Mouse (Mus musculus) testis, postnatal 10 days (tissue): ENCODE results near the gene Rab10.
"Not testable (repeated sequence)": the region's sequence is repeated elsewhere in the genome, so short reads cannot be mapped to it uniquely, and the experiment has no call there.

Experiments
- DNase-seq: peaks from one replicate; pipeline ENCODE4 v3.0.0; 2021; ENCODE audit warnings: low spot score

Rab10 gene

DNA sequence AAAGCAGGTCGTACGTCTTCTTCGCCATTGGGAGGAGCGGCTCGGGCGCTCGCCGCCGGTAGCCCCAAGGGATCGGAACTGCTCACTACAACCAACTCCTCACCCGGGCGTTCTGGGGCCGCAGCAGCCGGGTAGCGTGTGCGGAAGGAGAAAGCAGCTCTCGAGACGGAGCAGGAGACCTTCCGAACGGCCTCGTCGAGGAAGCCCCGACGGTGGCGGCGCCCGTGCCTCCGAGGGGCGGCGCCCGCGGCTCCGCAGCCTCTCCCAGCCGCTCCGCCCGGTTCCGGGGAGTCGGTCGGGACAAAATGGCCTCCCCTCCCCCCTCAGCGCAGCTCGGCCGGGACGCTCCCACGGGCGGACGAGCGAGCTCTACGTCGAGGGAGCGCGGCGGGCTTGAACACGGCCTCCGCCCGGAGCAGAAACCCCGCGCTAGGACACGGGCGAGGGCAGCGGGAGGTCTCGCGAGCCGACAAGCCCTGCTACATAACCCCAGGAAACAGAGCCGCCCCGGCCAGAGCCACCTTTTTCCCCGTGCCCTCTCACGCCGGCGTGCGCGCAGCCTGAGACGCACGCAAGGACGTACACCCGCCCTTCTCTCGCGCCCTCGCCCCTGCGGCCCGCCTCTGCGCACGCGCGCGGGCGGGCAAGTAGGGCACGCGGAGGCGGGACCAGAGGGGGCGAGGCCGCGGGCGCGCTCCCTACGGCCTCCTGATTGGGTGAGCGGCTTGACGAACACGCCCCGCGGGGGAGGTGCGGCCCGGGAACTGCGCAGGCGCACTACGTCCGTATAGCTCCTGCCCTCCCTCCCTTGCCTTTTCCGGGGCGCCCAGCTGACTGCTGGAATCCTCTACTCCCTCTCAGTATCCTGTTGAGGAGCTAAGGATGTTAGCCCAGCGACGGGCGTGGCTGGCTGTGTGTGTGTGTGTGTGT lies at the start of gene Rab10:
Rab10 (minus strand) TSS at position 579 of the 930 bp plus-strand sequence.
- DNase-seq = peak; percentile 99

DNA sequence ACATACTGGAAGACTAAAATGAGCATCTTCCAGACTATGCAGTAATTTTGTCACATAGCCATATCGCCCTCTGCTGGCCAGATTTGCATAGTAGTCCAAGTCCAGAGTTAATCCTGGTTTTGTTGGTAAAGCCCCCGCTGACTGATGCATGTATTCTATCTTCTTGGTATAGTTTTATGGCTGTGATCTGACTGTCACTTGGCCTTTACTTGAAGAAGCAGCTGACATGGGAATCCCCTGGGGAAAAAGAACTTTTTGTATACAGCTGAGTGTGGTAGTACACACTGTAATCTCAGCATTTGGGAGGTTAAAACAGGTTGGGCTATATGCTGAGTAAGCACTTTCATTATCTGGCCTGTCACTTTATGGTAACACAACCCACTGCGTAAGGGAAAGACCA lies 49.5 kb upstream of the Rab10 start:
- peak; percentile 92 for DNase-seq

DNA sequence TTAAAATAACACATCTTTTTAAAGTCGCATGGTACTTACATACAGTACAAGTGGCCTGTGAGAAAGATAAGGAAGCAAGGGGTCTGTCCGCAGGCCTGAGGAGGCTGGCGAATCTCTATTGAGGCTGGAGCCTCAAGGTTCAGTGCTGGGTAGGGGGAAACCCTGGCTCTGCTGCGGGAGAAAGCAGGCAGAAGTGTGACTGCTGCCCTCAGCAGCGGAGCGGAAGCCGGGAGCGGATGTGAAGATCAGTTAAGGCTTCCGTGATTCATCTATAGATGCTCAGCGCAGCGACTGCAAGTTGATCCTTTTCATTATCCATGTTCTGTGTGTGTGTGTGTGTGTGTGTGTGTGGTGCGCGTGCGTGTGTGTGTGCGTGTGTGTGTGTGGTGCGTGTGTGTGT lies 47.1 kb upstream of the Rab10 start:
- DNase-seq = no peak

DNA sequence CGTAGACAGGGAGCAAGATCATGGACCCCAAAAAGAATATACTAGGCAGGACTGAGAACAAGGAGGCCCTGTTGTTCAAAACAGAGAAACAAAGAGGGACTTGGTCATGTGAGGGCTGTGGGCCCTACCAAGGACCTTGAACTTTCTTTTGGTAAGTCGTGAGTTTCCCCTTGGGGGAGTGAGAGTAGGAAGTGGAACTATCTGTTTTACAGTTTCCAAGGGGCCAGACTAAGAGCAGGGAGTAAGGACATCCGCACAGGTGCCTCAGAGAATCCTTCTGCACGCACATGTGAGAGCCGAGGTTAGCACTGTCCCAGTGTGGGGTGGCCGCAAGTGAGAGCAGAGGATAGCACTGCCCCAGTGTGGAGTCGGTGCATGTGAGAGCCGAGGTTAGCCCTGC lies 45.3 kb upstream of the Rab10 start:
- DNase-seq = no peak

DNA sequence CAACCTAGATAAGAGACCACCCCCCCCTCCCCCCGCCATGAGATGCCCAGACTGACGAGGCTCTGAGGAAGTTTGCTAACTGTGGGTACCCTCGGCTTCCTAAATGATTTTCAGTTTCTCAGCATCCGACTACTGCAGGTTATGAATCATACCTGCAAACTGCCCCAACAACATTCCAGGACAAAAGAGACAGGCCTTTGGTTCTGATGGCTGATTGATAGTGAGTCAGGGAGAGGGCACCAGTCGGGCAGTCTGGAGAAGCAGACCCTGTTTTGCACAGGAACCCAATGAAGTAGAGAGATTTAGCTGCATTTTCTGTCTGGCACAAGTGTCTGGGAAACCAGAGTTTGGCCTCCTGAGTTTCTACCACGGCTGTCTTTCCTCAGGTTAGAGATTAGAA lies 42.4 kb upstream of the Rab10 start:
- DNase-seq = no peak

DNA sequence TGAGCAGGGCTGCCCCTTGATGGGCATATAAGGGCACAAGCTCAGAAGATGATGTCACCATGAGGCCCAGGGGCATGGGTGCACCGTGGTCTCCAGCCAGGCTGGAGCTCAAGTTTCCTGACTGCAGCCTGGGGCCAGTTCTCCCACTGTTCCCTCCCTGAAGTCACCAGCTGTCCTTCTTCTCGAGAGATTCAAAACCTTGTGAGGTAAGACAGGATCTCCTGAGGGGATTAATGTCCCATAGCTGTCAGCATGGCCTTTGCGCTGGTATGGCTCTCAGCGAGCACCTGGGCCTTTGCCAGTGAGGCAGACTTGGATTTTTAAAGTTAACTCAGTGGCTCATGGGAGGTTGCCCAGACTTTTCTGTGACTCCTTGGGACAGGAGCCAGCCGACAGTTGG lies 40.4 kb upstream of the Rab10 start:
- DNase-seq = no peak

DNA sequence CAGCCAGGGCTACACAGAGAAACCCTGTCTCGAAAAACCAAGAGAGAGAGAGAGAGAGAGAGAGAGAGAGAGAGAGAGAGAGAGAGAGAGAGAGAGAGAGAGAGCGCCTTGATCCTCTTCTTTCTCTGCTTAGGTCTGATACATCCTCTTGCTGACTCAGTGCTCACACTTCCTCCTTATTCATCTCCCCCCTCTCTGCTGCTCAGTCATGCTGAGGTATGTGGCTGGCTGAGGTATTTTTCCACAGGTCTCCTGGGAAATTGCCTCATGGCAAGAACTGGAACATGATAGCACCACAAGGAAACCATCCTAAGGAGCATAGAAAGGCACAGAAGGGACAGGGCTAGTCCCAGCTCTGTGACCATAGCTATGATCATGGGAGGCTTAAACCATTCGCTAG lies 39.6 kb upstream of the Rab10 start:
- DNase-seq = no peak

DNA sequence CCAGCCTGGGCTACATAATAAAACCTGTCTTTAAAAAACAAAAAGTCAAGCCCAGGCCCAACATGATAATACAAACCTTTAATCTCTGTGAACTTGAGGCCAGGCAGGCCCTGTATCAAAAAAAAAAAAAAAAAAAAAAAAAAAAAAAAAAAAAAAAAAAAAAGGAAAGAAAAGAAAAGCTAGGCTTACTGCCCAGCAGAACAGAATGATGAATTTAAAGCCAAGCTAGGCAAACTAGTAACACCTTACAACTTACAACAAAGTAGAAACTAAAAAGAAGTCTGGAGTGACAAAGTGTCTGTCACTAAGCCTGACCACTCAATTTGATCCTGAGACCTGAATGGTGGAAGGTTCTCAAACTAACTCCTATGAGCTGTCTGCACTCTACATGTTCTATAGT lies 37.9 kb upstream of the Rab10 start:
- no peak for DNase-seq

DNA sequence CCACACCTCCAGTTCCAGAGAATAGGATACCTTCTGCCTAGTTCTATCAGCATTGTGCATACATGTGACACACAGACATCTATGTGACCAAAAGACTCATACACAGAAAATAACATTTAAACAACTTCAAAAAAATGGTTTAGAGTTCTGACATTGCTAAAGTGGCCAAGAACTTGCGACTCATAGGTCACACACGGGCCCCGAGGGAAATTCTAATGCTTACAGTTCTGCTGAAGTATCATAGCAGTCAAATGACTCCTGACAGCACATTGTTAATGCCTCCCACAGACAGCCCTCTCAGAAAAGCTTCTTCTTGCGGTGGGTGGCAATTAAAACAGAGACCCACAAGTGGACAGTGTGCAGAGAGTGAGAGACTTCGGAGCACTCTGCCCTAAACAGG lies 35.3 kb upstream of the Rab10 start:
- DNase-seq = no peak

DNA sequence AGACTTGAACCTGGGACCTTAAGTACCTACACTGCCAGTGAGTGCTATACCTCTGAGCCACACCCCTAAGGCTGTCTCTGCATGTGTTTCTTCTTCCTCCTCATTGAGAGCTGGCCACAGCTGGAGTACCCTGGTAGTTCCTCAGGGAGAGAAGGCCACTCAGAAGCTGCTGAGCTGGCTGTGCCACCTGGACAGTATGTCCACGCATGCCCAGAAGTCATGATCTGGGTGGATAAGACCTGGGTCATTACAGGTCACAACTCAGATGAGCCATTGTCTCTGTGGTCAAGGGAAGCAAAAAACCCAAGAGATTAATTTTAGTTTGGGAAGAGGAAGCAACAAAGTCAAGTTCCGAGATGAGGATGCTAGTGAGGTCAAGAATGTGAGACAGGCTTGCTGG lies 34.4 kb upstream of the Rab10 start:
- no peak for DNase-seq

DNA sequence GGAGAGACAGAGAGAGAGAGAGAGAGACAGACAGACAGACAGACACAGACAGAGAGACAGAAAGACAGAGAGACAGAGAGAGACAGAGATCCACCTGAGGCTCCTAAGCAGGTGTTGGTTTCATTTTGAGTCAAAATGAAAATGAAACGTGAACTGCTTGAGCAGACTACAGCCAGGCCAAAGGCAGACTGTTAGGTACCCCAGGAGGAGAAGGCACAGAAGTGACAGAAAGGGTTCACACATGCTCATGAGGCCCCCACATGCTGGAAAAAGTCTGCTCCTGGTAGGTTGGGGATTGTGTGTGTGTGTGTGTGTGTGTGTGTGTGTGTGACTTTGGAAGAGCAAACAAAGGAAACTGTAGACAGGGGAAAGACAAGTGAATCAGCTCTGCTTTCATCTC lies 29.2 kb upstream of the Rab10 start:
- DNase-seq = no peak

DNA sequence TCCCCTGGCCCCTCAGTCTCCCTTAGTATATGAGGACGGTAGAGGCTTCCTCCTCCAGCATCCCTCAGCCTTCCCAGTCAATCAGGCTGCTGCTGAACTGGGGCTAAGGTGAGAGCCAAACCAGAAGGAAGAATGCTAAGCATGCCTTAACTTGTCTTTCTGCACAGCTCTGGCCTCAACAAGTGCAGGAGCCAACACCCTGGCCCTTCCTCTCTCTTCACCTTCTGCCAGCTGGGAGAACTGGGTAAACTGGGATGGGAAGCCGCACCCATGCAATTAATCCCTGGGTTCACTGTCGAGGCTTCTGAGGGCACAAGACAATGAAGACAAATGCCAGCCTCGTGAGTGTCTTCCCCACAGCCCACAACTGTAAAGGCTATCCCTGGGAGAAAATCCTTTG lies 19.9 kb upstream of the Rab10 start:
- no peak for DNase-seq

DNA sequence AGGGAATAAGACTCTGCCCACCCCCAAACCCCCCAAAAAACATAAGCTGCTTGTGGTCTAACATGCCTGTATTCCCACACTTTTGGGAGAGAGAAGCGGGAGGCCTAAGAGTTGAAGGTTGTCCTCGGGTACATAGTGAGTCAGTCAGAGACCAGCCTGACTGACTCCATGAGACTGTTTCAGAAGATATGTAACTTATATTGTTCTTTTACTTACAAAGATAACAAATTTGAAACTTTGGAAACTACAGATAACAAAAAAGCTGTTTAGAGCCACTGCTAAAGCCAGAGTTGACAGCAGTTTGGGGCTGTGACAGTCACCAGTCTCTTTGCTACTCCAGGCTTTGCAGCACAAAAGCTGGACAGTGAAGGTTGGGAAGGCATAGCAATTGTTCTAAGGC lies 15.5 kb upstream of the Rab10 start:
- no peak for DNase-seq

DNA sequence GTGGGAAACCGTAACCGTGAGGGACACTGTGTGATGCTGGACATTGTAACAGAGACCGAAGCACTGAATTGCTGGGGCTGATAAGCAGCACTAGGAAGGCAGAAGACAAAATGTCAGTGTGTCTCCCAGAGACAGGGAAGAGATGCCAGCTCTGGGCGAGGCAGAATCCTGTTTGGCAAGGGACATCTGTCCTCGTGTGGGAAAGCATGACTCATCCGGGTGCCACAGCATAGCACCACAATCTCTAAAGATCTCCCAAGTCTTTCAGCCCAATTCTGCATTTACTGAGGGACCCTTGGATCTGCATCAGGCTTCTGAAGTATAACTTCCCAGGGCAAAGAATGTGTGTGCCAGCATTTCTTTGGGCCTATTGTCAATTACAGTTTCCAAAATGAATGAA lies 13.5 kb upstream of the Rab10 start:
- DNase-seq = no peak

DNA sequence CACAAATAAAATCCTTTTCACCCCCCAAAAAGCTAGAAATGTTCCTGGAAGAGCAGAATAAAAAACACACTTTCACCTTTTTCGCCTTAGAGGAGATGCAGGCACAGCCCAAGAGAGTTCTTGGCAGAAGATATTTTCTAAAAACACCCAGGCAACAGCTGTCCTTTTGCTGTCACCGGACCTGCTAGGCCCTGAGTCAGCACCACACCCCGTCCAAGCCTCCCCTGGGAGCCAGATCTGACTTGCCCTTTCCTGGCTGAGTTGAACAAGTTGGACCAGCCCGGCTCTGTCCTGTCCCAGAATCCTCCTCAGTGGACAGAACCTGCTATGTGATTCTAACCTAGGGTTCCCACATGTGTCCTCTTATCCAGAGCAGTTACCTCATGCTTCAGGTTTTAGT lies 9.6 kb upstream of the Rab10 start:
- no peak for DNase-seq

DNA sequence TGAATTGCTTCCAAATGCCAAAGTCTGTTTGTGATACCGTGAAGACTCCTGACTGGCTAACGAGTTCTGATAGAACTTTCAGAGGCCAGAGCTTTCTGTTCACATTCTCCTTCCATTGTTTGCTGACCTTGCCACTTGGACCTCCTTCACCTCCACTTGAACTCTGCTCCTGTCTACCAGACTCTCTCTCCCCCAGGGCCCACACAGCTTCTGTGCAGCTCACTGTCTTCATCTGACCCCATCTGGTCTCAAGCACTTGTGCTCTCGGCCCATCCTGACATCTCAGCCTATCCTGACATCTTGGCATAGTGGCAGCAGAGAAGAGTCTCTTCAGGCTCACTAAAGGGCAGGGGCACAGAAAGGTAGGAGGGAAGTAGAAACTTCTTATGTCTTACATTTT lies 7.2 kb upstream of the Rab10 start:
- no peak for DNase-seq

DNA sequence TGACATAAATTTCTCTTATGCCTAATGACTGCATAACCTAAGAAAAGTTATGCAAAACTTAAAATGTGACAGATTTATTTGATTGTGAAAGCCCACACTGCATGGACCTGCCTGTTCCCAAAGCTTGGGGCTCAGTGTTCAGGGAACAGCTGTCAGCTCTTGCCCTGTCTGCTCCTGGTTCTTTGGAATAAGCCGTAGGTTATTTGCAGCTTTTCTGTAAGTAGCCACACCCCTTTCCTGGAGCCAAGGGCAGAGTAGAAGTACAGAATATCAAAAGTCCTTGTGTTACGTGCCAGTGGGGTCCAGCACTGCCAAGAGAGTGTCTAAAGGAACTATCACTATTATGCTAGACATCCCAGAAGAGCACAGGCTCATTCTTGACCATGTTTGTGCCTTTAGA lies 6.3 kb upstream of the Rab10 start:
- peak; percentile 47 for DNase-seq

DNA sequence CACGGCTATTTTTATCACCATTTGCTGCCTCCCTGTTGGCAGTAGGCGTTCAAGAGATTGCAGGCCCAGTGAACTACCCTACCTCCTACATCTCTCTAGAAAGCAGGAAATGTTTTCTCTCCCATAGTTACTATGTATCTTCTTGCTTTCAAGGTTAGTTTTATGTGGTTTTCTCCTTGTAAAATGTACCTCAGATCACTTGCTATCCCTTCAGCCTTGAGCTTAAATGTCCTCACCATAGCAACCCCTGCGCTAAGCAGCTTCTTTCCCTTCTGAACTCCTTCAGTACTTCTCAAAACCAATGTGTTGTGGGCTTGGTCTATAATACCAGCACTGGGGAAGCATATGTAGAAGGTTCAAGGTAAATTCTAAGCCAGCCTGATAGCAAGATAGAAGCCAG lies 3.1 kb upstream of the Rab10 start:
- no peak for DNase-seq

DNA sequence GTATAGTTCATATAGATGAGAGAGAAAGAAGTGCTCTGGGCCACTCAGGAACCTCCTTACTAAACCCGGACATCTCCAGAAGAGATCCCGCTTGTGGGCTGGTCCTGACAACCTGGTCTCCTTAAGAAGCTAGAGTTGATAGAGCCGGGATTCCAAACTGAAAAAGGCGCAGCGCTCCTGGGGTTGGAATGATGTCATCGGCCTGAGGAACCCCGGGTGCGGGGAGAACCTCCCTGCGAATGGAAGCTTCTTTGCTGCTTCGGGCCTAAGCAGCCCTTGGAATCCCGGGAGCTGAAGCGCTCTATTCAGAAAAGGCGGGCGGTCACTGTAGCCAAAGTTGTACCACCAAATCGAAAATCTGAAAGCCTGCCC lies 538 bp upstream of the Rab10 start:
- DNase-seq = no peak

DNA sequence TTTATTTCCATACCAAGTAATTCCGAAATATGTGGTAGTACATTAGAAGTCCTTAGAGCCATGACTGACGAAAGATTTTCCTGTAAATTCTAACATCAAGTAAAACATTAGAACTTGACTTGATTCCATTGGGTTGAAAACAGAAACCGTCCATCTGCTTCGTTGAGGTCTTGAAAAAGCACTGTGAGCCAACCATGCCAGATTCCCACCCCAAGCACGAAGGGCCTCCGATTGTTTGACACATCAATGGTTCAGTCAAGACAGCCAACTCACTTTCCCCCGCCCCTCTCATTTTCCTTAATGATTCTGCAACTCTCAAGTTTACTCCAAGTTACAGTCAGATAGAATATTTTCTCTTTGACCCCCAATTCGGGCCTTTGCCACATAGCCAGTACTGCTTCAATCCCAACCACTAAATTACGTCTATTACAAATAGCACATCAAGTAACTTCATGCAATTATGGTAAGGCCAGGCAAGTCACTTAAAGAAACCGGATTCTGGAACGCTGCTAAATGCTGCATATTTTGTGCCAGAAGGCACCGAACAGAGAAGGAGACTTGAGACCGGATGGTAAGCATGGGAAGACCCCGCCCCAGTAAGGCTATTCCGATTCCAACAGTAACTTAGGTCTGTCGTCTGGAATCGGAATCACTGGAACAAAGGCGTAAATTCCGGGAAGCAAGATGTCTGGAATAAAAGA lies 1.1 kb downstream of the Rab10 start:
- DNase-seq = no peak

DNA sequence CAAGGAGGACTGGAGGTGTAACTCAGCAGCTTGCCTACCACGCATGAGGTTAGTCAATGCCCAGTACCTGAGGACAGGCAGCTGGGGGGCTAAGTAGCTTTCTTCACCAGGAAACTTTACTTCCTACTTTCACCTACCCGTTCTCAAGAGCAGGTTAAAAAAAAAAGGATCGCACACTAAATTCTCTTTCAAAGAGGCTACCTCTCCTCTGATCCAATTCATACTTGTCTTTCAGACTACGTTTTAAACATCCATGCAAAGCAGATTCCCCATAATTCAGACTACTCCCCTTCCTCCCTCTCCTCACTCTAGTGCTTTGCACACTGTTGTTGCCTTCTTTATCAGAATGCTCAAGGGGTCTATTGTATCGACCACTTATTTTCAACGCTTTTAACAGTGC lies 2.2 kb downstream of the Rab10 start:
- no peak for DNase-seq

DNA sequence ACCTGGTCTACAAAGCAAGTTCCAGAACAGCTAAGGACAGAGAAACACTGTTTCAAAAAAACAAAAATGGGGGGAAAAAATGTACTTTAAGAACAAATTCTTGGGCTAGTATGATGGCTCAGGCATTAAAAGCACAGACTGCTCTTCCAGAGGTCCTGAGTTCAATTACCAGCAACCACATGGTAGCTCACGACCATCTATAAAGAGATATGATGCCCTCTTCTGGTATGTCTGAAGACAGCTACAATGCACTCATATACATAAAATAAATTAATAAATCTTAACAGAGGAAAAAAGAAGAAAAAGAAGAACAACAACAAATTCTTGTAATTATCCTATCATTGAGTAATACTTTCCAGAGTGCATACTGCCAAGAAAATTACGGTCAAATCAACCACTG lies 4.5 kb downstream of the Rab10 start:
- no peak for DNase-seq

DNA sequence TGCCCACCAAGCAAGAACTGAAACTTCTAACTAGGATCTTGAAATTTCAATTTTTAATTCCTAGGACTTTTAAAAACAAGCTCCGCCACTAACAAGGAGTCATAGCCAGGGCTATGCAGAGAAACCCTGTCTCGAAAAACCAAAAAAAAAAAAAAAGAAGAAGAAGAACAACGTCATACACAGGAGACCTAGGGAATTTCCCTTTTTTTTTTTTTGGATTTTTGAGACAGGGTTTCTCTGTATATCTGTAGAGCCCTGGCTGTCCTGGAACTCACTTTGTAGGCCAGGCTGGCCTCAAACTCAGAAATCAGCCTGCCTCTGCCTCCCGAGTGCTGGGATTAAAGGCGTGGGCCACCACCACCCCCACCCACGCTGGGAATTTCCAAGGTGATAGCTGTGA lies 12.1 kb downstream of the Rab10 start:
- not testable (repeated sequence) for DNase-seq

DNA sequence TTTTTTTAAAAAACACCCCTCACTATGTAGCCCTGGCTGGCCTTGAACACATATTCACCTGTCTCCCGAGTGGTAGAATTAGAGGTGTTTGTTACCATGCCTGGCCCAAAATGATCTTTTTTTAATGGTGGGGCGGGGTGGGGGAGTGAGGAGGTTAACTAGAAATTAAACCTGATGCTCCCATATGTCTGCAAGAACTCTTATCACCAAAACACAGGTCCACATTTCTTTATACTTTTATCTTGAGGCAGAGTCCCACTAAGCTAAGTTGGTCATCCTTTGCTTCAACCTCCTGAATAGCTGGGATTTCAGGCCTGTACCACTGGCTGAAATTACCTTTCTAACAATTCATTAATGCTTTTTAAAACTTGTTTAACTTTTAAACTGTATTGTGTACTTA lies 13.7 kb downstream of the Rab10 start:
- no peak for DNase-seq
